Mouse (Mus musculus) C2C12 (cell line): ENCODE measurements at regions not wholly inside any gene's neighbourhood (a gene's known extent, or its start where the extent isn't known, plus 50 kb on each side); places are given as distances from the start of the nearest gene placed in this dataset.
A peak's percentile ranks its signal among the peaks of the same experiment; 100 is the strongest.

Source experiments
- H3K27me3 ChIP-seq: one replicate; pipeline ENCODE4 v1.6.1; 2011; ENCODE audit not compliant: control insufficient read depth, insufficient read depth, insufficient read length
- H3K36me3 ChIP-seq: one replicate; pipeline ENCODE4 v1.6.1; 2011; ENCODE audit not compliant: control insufficient read depth, insufficient read depth
- H3K4me3 ChIP-seq: one replicate; pipeline ENCODE4 v1.5.1; 2011; ENCODE audit warnings: mild to moderate bottlenecking, control low read depth; ENCODE audit not compliant: poor library complexity, insufficient read depth, severe bottlenecking
- H3K79me2 ChIP-seq: one replicate; pipeline ENCODE4 v1.6.1; 2011; ENCODE audit not compliant: control insufficient read depth, insufficient read depth
- H3K79me3 ChIP-seq: one replicate; pipeline ENCODE4 v1.6.1; 2011; ENCODE audit warnings: low read depth, control low read depth
- H3ac ChIP-seq: one replicate; pipeline ENCODE3; 2011; ENCODE audit warnings: low read depth; ENCODE audit not compliant: control insufficient read depth, insufficient read length
- CEBPB ChIP-seq: IDR thresholded peaks from one replicate; pipeline ENCODE4 v1.6.1; 2011; ENCODE audit warnings: low read depth, mild to moderate bottlenecking, control low read depth, moderate library complexity
- CTCF ChIP-seq: IDR thresholded peaks from one replicate; pipeline ENCODE4 v1.5.1; 2011; ENCODE audit not compliant: control insufficient read depth, insufficient read depth, insufficient read length
- FOSL1 ChIP-seq: IDR thresholded peaks from one replicate; pipeline ENCODE4 v1.8.0; 2011; ENCODE audit warnings: mild to moderate bottlenecking, low read length; ENCODE audit not compliant: poor library complexity, insufficient read depth, severe bottlenecking
- MAX ChIP-seq: IDR thresholded peaks from one replicate; pipeline ENCODE4 v1.6.1; 2011; ENCODE audit warnings: mild to moderate bottlenecking, control low read depth
- MYOD1 ChIP-seq: IDR thresholded peaks from one replicate; pipeline ENCODE4 v1.6.1; 2011; ENCODE audit warnings: low read depth; ENCODE audit not compliant: control insufficient read depth, insufficient read length
- MYOG ChIP-seq: IDR thresholded peaks from one replicate; pipeline ENCODE4 v1.6.1; 2011; ENCODE audit not compliant: control insufficient read depth, insufficient read length; ENCODE audit errors: extremely low read depth
- USF1 ChIP-seq: IDR thresholded peaks from one replicate; pipeline ENCODE4 v1.6.1; 2011; ENCODE audit warnings: low read depth, mild to moderate bottlenecking, control low read depth, moderate library complexity

DNA sequence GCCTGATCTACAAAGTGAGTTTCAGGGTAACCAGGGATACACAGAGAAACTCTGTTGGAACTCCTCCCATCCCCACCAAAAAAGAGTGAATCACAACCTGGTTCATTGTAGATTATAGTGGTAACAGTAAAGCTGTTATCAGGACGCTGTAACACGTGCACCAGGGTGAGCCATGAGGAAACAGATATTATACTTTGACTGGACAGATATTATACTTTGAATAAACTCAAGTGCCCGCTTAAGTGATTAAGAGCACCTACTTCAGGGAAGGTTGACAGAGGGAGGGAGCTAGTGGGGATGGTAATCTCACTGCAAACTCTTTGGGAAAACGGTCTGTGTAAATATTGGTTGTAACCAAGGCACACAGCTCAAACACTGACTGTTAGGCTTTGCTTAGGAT lies 147.4 kb downstream of the Cetn3 start:
- H3K36me3 ChIP-seq: no peaks in the 10 kb centered on the region
- no peaks in the 10 kb centered on the region for H3K27me3 ChIP-seq
- TF ChIP-seq CTCF (no peak), MAX (no peak), MYOD1 (no peak), CEBPB (no peak), FOSL1 (no peak), MYOG (no peak), USF1 (no peak)
- H3K4me3 ChIP-seq: no peak overlapping the region
- no peak overlapping the region for H3ac ChIP-seq
- H3K79me3 ChIP-seq: no peaks in the 10 kb centered on the region
- H3K79me2 ChIP-seq: no peaks in the 10 kb centered on the region

DNA sequence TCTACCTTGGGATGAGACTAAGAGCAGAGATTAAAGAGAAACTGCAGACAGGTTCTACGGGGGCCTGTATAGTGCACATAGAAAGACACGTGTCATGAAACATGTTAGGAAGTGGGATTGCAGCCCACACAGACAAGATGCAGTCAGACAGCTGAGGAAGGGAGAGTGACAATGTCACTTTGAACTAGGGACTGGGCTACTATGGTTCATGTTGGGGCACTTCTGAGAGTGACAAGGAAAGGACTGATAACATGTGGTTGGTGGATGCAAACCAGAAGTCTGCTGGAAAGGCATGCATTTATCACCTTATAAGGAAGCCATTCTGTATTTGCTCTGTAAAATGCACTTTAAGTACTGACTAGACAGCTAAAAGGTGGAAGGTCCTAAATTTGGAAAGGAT lies 148.3 kb downstream of the Cetn3 start:
- TF ChIP-seq MYOG (no peak), MAX (no peak), CTCF (no peak), FOSL1 (no peak), CEBPB (no peak), MYOD1 (no peak), USF1 (no peak)
- Histone ChIP-seq H3K79me3 (no peaks in the 10 kb centered on the region), H3ac (no peak overlapping the region), H3K79me2 (no peaks in the 10 kb centered on the region), H3K36me3 (no peaks in the 10 kb centered on the region), H3K27me3 (no peaks in the 10 kb centered on the region), H3K4me3 (no peak overlapping the region)

DNA sequence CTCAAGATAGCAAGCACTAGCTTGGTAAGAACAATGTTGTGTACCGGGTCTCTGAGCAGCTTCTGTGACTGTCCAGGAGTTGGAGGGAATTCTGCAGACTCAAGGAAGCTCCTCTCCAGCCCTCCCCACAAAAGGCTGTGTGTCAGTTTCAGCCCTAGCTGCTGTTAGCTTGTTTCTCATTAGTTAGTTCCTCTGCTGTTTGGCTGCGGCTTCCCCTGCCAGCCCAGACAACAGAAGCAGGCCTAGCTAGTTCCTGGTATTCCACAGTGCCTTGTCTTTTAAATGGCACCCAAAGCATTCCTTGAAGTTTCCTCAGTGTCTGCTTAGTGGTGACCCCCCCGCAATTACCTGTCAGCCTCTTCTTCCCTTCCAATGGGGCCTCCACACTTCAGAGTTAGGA lies 154.2 kb downstream of the Cetn3 start:
- no peaks in the 10 kb centered on the region for H3K27me3 ChIP-seq
- no peaks in the 10 kb centered on the region for H3K79me3 ChIP-seq
- no peak overlapping the region for H3K4me3 ChIP-seq
- H3K36me3 ChIP-seq: no peaks in the 10 kb centered on the region
- H3ac ChIP-seq: no peak overlapping the region
- H3K79me2 ChIP-seq: no peaks in the 10 kb centered on the region
- TF ChIP-seq MAX: no peak
- TF ChIP-seq USF1: no peak
- TF ChIP-seq CTCF: no peak
- no peak for TF ChIP-seq FOSL1
- no peak for TF ChIP-seq CEBPB

DNA sequence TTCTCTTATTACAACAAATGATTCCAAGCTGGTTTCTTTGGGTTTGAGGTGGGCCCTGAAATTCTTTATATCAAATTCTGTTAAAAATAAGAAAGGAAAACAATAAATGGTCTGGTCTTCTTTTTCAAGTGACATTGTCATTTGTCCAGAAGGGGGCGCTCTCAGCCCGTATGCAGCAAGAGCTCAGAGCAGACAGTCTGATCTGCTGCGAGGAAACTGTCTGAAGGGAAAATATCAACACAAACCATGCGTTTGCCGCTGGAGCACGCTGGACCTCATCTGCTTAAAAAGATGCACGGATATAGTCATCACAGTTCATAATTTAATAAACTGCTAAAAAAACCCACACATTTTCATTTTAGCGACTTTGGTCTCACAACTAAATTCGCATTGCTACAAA lies 161.2 kb downstream of the Cetn3 start:
- Histone ChIP-seq H3ac (no peak overlapping the region), H3K36me3 (no peaks in the 10 kb centered on the region), H3K4me3 (no peak overlapping the region), H3K27me3 (no peaks in the 10 kb centered on the region), H3K79me2 (no peaks in the 10 kb centered on the region), H3K79me3 (no peaks in the 10 kb centered on the region)
- TF ChIP-seq CEBPB (no peak), FOSL1 (no peak), MYOG (no peak), CTCF (peak; percentile 38)

DNA sequence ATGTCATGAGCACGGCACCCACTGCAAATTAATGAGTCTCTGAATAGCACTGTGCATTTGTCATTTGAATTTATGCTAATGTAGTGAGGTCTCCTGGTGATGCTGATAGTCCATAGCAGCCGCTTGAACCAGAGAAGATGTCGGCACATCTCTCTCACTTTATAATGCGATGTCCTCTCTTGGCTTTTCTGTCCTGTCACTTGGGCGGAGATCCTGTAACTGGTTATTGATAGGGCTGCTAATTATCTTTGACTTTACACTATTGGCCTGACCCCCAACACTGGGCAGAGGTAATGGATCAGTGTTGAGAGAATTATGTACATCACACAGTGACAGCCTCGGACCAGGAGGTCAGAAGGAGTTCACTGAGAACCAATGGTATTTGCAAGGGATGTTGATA lies 161.6 kb downstream of the Cetn3 start:
- no peak overlapping the region for H3K4me3 ChIP-seq
- no peaks in the 10 kb centered on the region for H3K27me3 ChIP-seq
- H3K36me3 ChIP-seq: no peaks in the 10 kb centered on the region
- H3K79me2 ChIP-seq: no peaks in the 10 kb centered on the region
- no peaks in the 10 kb centered on the region for H3K79me3 ChIP-seq
- H3ac ChIP-seq: no peak overlapping the region
- no peak for TF ChIP-seq CTCF
- no peak for TF ChIP-seq MYOD1
- TF ChIP-seq USF1: no peak
- TF ChIP-seq MYOG: no peak
- no peak for TF ChIP-seq FOSL1

DNA sequence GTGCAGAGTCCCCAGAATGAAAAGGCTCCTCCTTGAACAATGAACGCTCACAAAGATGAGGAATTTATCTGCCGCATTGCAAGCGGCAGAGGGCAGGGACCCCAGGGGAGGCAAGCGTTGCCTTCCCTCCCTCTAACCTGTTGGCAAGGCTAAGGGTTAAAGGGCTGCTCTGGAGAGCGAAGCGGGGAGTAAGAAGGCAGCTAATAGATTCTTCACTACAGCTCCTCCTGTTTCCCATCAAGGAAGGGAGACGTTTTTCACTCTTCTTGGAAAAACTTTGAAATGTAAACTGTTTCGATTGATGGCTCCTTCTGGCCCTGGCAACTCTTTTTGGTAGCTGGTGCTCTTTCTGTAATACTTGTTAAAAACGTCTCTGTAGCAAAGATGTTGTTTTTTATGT lies 162.9 kb downstream of the Cetn3 start:
- H3K4me3 ChIP-seq: no peak overlapping the region
- TF ChIP-seq CEBPB: no peak
- TF ChIP-seq FOSL1: no peak
- no peak for TF ChIP-seq MYOG
- TF ChIP-seq USF1: no peak
- TF ChIP-seq MYOD1: no peak
- TF ChIP-seq CTCF: no peak
- TF ChIP-seq MAX: no peak
- no peaks in the 10 kb centered on the region for H3K27me3 ChIP-seq
- H3ac ChIP-seq: no peak overlapping the region
- H3K79me3 ChIP-seq: no peaks in the 10 kb centered on the region
- no peaks in the 10 kb centered on the region for H3K79me2 ChIP-seq
- H3K36me3 ChIP-seq: no peaks in the 10 kb centered on the region
